Mouse (Mus musculus) MEL (cell line): ENCODE data around the gene Amhr2.

Experiments
- CHD1 ChIP-seq: IDR thresholded peaks from 2 replicates; pipeline ENCODE4 v1.6.1; 2012; ENCODE audit warnings: low read depth, mild to moderate bottlenecking, inconsistent platforms, low read length, improper control_type of control experiment
- CTCF ChIP-seq, 3 experiments: IDR thresholded peaks in 2 of 3; conservative IDR thresholded peaks in 1 of 3; 2 replicates each; pipeline ENCODE4 v1.5.1; 2011 to 2012; ENCODE audit warnings: low read length in 3 of 3, low read depth in 2 of 3, mild to moderate bottlenecking in 2 of 3, improper control_type of control experiment in 1 of 3, inconsistent platforms in 1 of 3, mixed read lengths in 1 of 3, moderate library complexity in 1 of 3; ENCODE audit not compliant: control insufficient read depth in 1 of 3, insufficient read depth in 1 of 3, poor library complexity in 1 of 3, severe bottlenecking in 1 of 3
- ELF1 ChIP-seq: IDR thresholded peaks from 2 replicates; pipeline ENCODE4 v1.6.1; 2014; ENCODE audit warnings: low read depth, mild to moderate bottlenecking, inconsistent platforms, low read length, improper control_type of control experiment, moderate library complexity
- EP300 ChIP-seq, 2 experiments: IDR thresholded peaks; 2 replicates each; pipeline ENCODE4 v1.6.1; 2011; ENCODE audit warnings: improper control_type of control experiment in 2 of 2, low read length in 2 of 2, low read depth in 1 of 2, mild to moderate bottlenecking in 1 of 2
- GABPA ChIP-seq: IDR thresholded peaks from 2 replicates; pipeline ENCODE4 v1.6.1; 2012; ENCODE audit warnings: low read depth, mild to moderate bottlenecking, inconsistent platforms, low read length, improper control_type of control experiment, moderate library complexity
- GATA1 ChIP-seq: IDR thresholded peaks from 2 replicates; pipeline ENCODE4 v1.6.1; 2011; ENCODE audit warnings: low read depth, low read length, improper control_type of control experiment
- JUND ChIP-seq: IDR thresholded peaks from 2 replicates; pipeline ENCODE4 v1.6.1; 2011; ENCODE audit warnings: low read depth, mild to moderate bottlenecking, improper control_type of control experiment, low read length
- KAT2A ChIP-seq: conservative IDR thresholded peaks from 2 replicates; pipeline ENCODE4 v1.6.1; 2012; ENCODE audit warnings: low read depth, low read length, improper control_type of control experiment, inconsistent platforms
- NRF1 ChIP-seq: IDR thresholded peaks from 2 replicates; pipeline ENCODE4 v1.6.1; 2014; ENCODE audit warnings: low read depth, mild to moderate bottlenecking, inconsistent platforms, low read length, improper control_type of control experiment, moderate library complexity; ENCODE audit not compliant: poor library complexity, insufficient read depth, severe bottlenecking
- POLR2A ChIP-seq, 2 experiments: IDR thresholded peaks; 2 replicates each; pipeline ENCODE4 v1.6.1; 2011 to 2012; ENCODE audit warnings: low read length in 2 of 2, mild to moderate bottlenecking in 2 of 2, control low read depth in 1 of 2, improper control_type of control experiment in 1 of 2, low read depth in 1 of 2, moderate library complexity in 1 of 2; ENCODE audit not compliant: control insufficient read depth in 1 of 2, insufficient read depth in 1 of 2, poor library complexity in 1 of 2

- no peak for TF ChIP-seq GABPA
- no peak for TF ChIP-seq POLR2A (IDR thresholded peaks at IDR 0.05; ENCODE audit: control insufficient read depth in 1 of 2, insufficient read depth in 1 of 2, low read depth in 1 of 2, low read length in 2 of 2, poor library complexity in 1 of 2)
- TF ChIP-seq CHD1 = no peak
- no peak for TF ChIP-seq CTCF (IDR thresholded peaks at IDR 0.05 in 2 of 3, conservative IDR thresholded peaks at IDR 0.05 in 1 of 3; ENCODE audit: control insufficient read depth in 1 of 3, insufficient read depth in 1 of 3, low read depth in 2 of 3, low read length in 3 of 3, poor library complexity in 1 of 3, severe bottlenecking in 1 of 3)
- TF ChIP-seq ELF1 = no peak
- TF ChIP-seq KAT2A = no peak
- TF ChIP-seq JUND = no peak
- no peak for TF ChIP-seq EP300 (IDR thresholded peaks at IDR 0.05; ENCODE audit: low read depth in 1 of 2, low read length in 2 of 2)
- no peak for TF ChIP-seq NRF1
- TF ChIP-seq GATA1 = no peak
Observed at GRCm38 (mm10) chr15:102413687-102414086, 31.5 kb upstream of the Amhr2 start.
